ENCODE assay signal across 16 mouse cellular contexts in genomic region chr13:44359344-44359743, GRCm38 (mm10).
"Had no signal": no experiment of that assay in that cellular context is flagged by ENCODE, and none has a peak within 500 bp of the region (broad histone marks: within the 10 kb centered on the region; RNA-seq: fewer than 3 reads in every experiment).

No protein-coding gene starts in this region.

- H3K36me3 ChIP-seq: lung, embryonic 15.5 days; midbrain, embryonic 13.5 days; midbrain, embryonic 15.5 days; neural tube, embryonic 12.5 days; stomach, embryonic 15.5 days had no signal

- H3K27me3 ChIP-seq: lung, embryonic 15.5 days; megakaryocyte, embryonic 14.5 days; midbrain, embryonic 15.5 days; neural tube, embryonic 12.5 days; stomach, embryonic 15.5 days had no signal

- ATAC-seq: liver, postnatal 0 days; lung, postnatal 0 days; midbrain, embryonic 13.5 days; midbrain, embryonic 15.5 days had no signal

- H3K9ac ChIP-seq: liver, postnatal 0 days; lung, embryonic 15.5 days; midbrain, embryonic 13.5 days; midbrain, embryonic 15.5 days; neural tube, embryonic 12.5 days; stomach, embryonic 15.5 days had no signal

- H3K9me3 ChIP-seq: lung, embryonic 15.5 days; megakaryocyte, embryonic 14.5 days; midbrain, embryonic 13.5 days; midbrain, embryonic 15.5 days; neural tube, embryonic 12.5 days; stomach, embryonic 15.5 days had no signal

- DNase-seq: liver, postnatal 0 days; lung, adult 2 months; lung, postnatal 14 days; lung, postnatal 36 days; right cerebral cortex, postnatal 14 days; thymus, adult 2 months had no signal

- H3K4me3 ChIP-seq: lung, embryonic 15.5 days; megakaryocyte, embryonic 14.5 days; midbrain, embryonic 13.5 days; midbrain, embryonic 15.5 days; neural tube, embryonic 12.5 days; stomach, embryonic 15.5 days had no signal

- H3K27ac ChIP-seq: lung, embryonic 15.5 days; macrophage; midbrain, embryonic 13.5 days; midbrain, embryonic 15.5 days; neural tube, embryonic 12.5 days; stomach, embryonic 15.5 days; stomach, postnatal 0 days had no signal

- H3K4me2 ChIP-seq: lung, embryonic 15.5 days; midbrain, embryonic 11.5 days; midbrain, embryonic 13.5 days; midbrain, embryonic 15.5 days; neural tube, embryonic 12.5 days; stomach, embryonic 15.5 days had no signal
